Mouse (Mus musculus): ENCODE data around the gene Phykpl. TPM values are rescaled to one million over a fixed set of nuclear protein-coding genes. Genes with fewer than 3 reads are reported as not detected.

Phykpl gene
- 4.0 TPM in 2 replicates for polyA plus RNA-seq (2021; fragmentation: Nextera tagmentation)
- long read RNA-seq, experiment 1, partial matches to known transcripts: 1 of 7 reads
- long read RNA-seq, experiment 1, other reads (novel, unspliced or antisense): 2 of 7 reads
- long read RNA-seq, experiment 2, transcript Phykpl-206 (13 exons, 3,116 nt): major isoform, 9 of 24 reads
- long read RNA-seq, experiment 2, partial matches to known transcripts: 4 of 24 reads
- long read RNA-seq, experiment 2, other reads (novel, unspliced or antisense): 10 of 24 reads

GRCm38 (mm10) chr11:51584431-51585248 is at the start of gene Phykpl:
Gene Phykpl, plus strand, starts transcription at chr11:51584757.

DNA sequence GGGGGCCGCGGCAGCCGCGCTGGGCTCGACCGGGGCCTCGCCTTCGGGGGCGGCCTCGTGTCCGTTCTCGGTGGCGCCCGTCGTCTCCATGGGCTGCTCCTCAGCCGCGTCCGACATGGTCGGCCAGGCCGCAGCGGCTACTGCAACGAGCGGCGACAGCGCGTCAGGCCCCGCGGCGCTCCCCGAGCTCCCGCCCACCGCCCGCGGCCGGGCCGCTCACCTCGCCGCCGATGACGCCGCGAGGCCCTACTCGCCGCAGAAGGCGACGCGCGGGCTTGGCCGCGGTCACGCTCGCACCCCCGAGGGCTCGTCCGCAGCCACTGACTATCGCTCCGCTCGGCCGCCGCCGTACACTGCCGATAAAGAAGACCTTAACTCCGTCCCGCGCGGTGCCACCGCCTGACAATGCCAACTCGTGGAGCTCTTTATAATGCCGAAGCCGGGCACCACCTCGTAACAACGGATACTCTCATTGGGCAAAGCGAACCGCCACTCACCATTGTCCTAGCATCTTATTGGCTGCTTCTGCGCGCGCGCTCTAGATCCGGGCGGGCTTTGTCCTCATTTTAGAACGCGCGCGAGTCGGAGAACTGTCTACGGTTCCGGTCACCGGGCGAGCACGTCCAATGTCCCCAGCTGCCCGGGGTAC is 22.0 kb downstream of the Phykpl start, which contains the start of gene Hnrnpab:
Gene Hnrnpab, minus strand, starts transcription at position 401 of the 649 bp plus-strand sequence.

DNA sequence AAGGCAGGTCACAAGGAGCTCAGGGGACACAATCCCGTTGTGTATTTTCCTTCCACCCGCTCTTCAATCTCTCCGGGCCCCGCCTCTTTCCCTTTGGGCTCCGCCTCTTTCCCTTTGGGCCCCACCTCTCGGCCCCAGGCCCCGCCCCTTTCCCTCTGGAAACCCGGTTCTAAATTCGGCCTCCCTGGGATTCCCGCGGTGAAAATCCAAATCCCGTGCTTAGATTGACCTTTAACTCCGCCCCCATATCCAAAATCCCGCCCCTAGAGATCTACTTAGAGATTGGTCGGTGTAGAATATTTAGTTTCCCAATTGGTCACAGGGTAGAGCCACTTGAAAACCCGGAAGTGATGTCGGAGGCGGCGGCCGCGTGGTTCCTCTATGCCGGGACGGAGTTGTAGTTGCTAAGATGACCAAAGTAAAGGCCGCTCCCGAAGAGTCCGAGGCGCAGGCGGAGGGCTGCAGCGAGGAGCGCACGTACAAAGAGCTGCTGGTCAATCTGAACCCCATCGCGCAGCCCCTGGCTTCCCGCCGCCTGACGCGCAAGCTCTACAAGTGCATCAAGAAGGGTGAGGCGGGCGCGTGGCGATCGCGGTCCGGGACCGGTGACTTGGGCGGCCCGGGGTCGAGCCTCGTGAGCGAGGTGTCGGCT is 35.0 kb downstream of the Phykpl start, which contains the start of gene Nhp2:
Gene Nhp2, plus strand, starts transcription at position 327 of the 652 bp plus-strand sequence.

DNA sequence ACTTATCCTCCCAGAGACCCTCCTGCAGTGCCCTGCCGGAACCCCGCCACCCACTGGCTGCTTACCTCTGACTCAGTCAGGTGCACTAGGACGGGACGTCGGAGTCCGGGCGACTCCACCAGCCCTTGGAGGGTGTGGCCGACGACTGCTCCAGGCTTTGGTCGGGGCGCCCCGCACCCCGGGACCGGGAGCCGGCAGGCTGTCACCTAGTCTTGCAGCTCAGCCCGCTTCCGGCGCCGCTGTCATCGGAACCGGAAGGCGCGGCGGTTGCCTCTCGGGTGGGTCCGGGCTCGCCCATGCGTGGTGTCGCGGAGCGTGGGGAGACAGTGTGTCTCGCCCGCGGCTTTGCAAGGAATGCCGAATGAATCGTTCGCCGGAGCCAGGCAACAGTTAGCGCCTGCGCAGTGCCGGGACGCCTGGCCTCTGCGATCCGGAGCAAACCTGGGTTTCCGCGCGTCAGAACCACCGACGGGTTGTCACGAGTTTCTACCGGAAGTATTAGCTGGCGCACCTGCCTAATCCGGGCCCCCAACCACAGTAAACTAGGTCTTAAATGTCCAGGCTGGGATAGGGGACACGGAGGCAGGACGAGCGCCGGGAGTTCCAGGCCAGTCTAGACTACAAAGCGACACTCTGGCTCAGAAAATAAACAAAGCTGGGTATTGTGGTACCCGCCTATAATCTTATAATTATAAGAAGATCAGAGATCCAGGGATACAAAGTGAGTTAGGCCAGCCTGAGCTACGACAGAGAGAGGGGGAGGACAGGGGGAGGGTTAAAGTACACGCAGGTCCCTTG is 51.2 kb downstream of the Phykpl start, which contains the start of gene Rmnd5b:
Gene Rmnd5b, minus strand, starts transcription at position 372 of the 798 bp plus-strand sequence.

GRCm38 (mm10) chr11:51650691-51651515 is 66.3 kb downstream of the Phykpl start, which contains the start of the genes N4bp3 and D930048N14Rik:
Gene N4bp3, minus strand, starts transcription at chr11:51650842.
Gene D930048N14Rik, plus strand, starts transcription at chr11:51650954.

Other genes with a start within 250 kb of the Phykpl start
- gene Hnrnpab, start 22.1 kb downstream of the Phykpl start, polyA plus RNA-seq (2021; fragmentation: Nextera tagmentation): 22.8 and 25.6 TPM in 2 replicates
- 180 and 185 TPM in 2 replicates for gene Nhp2, start 35.0 kb downstream of the Phykpl start, polyA plus RNA-seq (2021; fragmentation: Nextera tagmentation)
- 86.5 and 91.5 TPM in 2 replicates for gene Rmnd5b, start 51.1 kb downstream of the Phykpl start, polyA plus RNA-seq (2021; fragmentation: Nextera tagmentation)
- gene N4bp3, start 66.1 kb downstream of the Phykpl start, polyA plus RNA-seq (2021; fragmentation: Nextera tagmentation): 12.1 and 13.2 TPM in 2 replicates
- 0.33 and 0.43 TPM in 2 replicates for gene D930048N14Rik, start 66.2 kb downstream of the Phykpl start, polyA plus RNA-seq (2021; fragmentation: Nextera tagmentation)
- 112 and 128 TPM in 2 replicates for gene 0610009B22Rik, start 104.1 kb downstream of the Phykpl start, polyA plus RNA-seq (2021; fragmentation: Nextera tagmentation)
- 9.4 and 13.2 TPM in 2 replicates for gene Sec24a, start 178.9 kb downstream of the Phykpl start, polyA plus RNA-seq (2021; fragmentation: Nextera tagmentation)
- gene Sar1b, start 178.9 kb downstream of the Phykpl start, polyA plus RNA-seq (2021; fragmentation: Nextera tagmentation): 206 and 240 TPM in 2 replicates

Measured in layer of hippocampus, adult 6 months (tissue).